Mouse (Mus musculus): ENCODE measurements around the gene Sema3a.

DNA sequence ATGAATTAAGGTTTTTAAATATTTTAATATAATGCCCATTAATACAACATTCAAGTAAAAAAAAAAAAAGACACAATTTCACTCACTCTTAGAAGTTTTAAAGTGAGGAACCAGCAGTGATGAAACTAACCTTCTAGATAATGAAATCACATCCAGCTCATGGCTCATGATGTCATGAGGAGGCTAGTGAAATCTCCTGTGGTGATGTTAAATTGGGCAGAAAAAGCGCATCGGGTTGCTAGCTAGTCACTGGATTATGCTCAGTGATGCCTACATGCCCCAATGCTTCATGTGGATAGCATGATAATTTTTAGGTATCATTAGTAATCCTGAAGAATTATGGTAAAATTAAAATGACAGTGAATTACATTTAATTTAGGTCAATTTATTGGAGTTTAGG is 453.9 kb downstream of the Sema3a start:
- TF ChIP-seq ZC3H11A (IDR thresholded peaks at IDR 0.05; ENCODE audit: borderline replicate concordance, low read depth, low read length) (no peak), CHD2 (IDR thresholded peaks at IDR 0.05; ENCODE audit: low read depth, low read length) (no peak)

Measured in ES-E14 (cell line).